Comparison of ENCODE assay signal across 30 mouse cellular contexts in the genomic region with DNA sequence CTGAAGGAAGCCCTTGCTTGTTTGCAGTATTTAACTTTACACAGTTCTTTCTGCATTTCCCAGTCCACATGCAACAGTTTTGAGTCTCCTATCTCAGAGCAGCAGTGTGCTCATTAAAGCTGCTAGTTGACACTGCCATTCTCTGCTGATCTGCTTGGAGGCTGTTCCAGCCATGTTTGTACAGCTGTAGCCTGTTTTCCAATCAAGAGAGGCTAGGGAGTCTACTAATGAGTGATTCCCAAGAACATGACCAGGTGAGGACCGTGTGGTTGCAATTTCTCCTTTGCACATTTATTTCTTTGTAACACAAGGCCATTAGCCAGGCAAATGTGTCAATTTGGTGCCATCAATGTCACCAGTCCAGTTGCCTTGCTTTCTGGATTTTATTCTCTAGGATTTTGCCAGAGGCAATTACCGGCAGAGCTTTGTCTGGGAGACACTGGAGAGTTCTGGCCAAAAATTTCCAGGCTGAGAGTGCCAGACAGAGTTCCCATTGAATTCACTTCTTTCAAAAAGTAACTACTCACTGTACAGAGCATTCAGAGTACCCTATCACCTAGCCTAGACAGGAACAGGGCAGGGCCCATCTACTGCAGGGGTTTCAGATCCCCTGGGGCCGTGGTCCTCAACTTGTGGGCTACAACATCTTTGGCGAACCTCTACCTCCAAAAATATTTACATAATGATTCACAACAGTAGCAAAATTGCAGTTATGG.
DNase-seq lines count a peak whose midpoint lies in the region; ATAC-seq and TF ChIP-seq lines count a peak whose summit lies in the region.
"Had no signal": no experiment of that assay in that cellular context is flagged by ENCODE, and none has a peak within 500 bp of the region (broad histone marks: within the 10 kb centered on the region; RNA-seq: fewer than 3 reads in every experiment).

No protein-coding gene starts in this region.

- 0 out of 2 replicates have a peak overlapping the region, but pooled peaks have one; percentile 10 for H3K27ac ChIP-seq in left cerebral cortex, adult 2 months
- no peak overlapping the region for H3K27ac ChIP-seq in embryonic facial prominence, embryonic 10.5 days (replicated peaks)
- no peak overlapping the region for H3K27ac ChIP-seq in forebrain, postnatal 0 days (ENCODE audit: low read depth, low read length)
- H3K27ac ChIP-seq: heart, embryonic 10.5 days; heart, embryonic 15.5 days; kidney, embryonic 15.5 days; layer of hippocampus, adult 2 months; limb, embryonic 10.5 days; limb, embryonic 15.5 days; liver, embryonic 13.5 days; midbrain, embryonic 15.5 days; stomach, postnatal 0 days had no signal

- no peaks in the 10 kb centered on the region for H3K9me3 ChIP-seq in embryonic facial prominence, embryonic 10.5 days
- H3K9me3 ChIP-seq in forebrain, postnatal 0 days (ENCODE audit: low read length) = no peaks in the 10 kb centered on the region
- H3K9me3 ChIP-seq: heart, embryonic 10.5 days; heart, embryonic 15.5 days; kidney, embryonic 15.5 days; limb, embryonic 10.5 days; limb, embryonic 15.5 days; liver, embryonic 13.5 days; midbrain, embryonic 15.5 days had no signal

- H3K4me3 ChIP-seq in left cerebral cortex, adult 2 months = no peak overlapping the region
- H3K4me3 ChIP-seq in embryonic facial prominence, embryonic 10.5 days = no peak overlapping the region
- H3K4me3 ChIP-seq in forebrain, postnatal 0 days (ENCODE audit: low read depth, low read length) = no peak overlapping the region
- H3K4me3 ChIP-seq: heart, embryonic 10.5 days; heart, embryonic 15.5 days; kidney, embryonic 15.5 days; layer of hippocampus, adult 2 months; limb, embryonic 10.5 days; limb, embryonic 15.5 days; liver, embryonic 13.5 days; megakaryocyte, embryonic 14.5 days; midbrain, embryonic 15.5 days had no signal

- no peak overlapping the region for H3K9ac ChIP-seq in forebrain, postnatal 0 days
- H3K9ac ChIP-seq: heart, embryonic 15.5 days; kidney, embryonic 15.5 days; limb, embryonic 15.5 days; liver, embryonic 13.5 days; midbrain, embryonic 15.5 days had no signal

- H3K36me3 ChIP-seq in embryonic facial prominence, embryonic 10.5 days (replicated peaks) = no peaks in the 10 kb centered on the region
- H3K36me3 ChIP-seq in forebrain, postnatal 0 days (ENCODE audit: insufficient read depth) = no peaks in the 10 kb centered on the region
- H3K36me3 ChIP-seq: heart, embryonic 10.5 days; heart, embryonic 15.5 days; kidney, embryonic 15.5 days; limb, embryonic 10.5 days; limb, embryonic 15.5 days; liver, embryonic 13.5 days; midbrain, embryonic 15.5 days had no signal

- H3K27me3 ChIP-seq in embryonic facial prominence, embryonic 10.5 days (replicated peaks; ENCODE audit: low read depth, poor library complexity, severe bottlenecking) = no peaks in the 10 kb centered on the region
- H3K27me3 ChIP-seq in forebrain, postnatal 0 days (ENCODE audit: insufficient read depth, low read length) = no peaks in the 10 kb centered on the region
- H3K27me3 ChIP-seq: heart, embryonic 15.5 days; kidney, embryonic 15.5 days; limb, embryonic 15.5 days; liver, embryonic 13.5 days; megakaryocyte, embryonic 14.5 days; midbrain, embryonic 15.5 days had no signal

- peak; percentile 76 for ATAC-seq in forebrain, postnatal 0 days
- ATAC-seq: activated CD4-positive, CD25-positive, alpha-beta regulatory T cell, adult 4 months; CD4-positive, CD25-positive, alpha-beta regulatory T cell, adult 4 months; hindbrain, embryonic 16.5 days; lung, postnatal 0 days; midbrain, embryonic 15.5 days had no signal

- WGBS in embryonic facial prominence, embryonic 10.5 days = 51% methylated on average over 4 of the region's 4 CpGs
- WGBS in forebrain, postnatal 0 days = 37% methylated on average over 4 of the region's 4 CpGs

- H3K4me1 ChIP-seq in embryonic facial prominence, embryonic 10.5 days = peaks cover 21% of the 10 kb centered on the region; the same call in 1 of the 2 replicates
- no peaks in the 10 kb centered on the region for H3K4me1 ChIP-seq in forebrain, postnatal 0 days (ENCODE audit: insufficient read depth)
- H3K4me1 ChIP-seq: heart, embryonic 15.5 days; kidney, embryonic 15.5 days; liver, embryonic 13.5 days; megakaryocyte, embryonic 14.5 days had no signal

- TF ChIP-seq CTCF in left cerebral cortex, adult 2 months (IDR thresholded peaks at IDR 0.05) = no peak
- TF ChIP-seq CTCF in forebrain, postnatal 0 days (IDR thresholded peaks at IDR 0.05; ENCODE audit: low read depth) = no peak

- H3K4me2 ChIP-seq in forebrain, postnatal 0 days (ENCODE audit: low read depth) = no peak overlapping the region
- H3K4me2 ChIP-seq: heart, embryonic 15.5 days; kidney, embryonic 15.5 days; limb, embryonic 15.5 days; liver, embryonic 13.5 days; midbrain, embryonic 15.5 days had no signal

- intact Hi-C loops in left cerebral cortex, adult 2 months (cut with DNase I) = loop anchor here (10.0 kb wide), 1 partner anchor 622 kb away; no protein-coding TSS in a partner anchor

- DNase-seq in left cerebral cortex, adult 2 months (ENCODE audit: extremely low spot score in 1 of 2, low spot score in 2 of 2) = no peak
- no peak for DNase-seq in left cerebral cortex, adult 9 months (ENCODE audit: low spot score in 2 of 2)
- peak; percentile 73 for DNase-seq in Muller cell, postnatal 12 days (ENCODE audit: inconsistent ontology term)
- DNase-seq in embryonic facial prominence, embryonic 10.5 days (ENCODE audit: low spot score) = peak; percentile 30
- peak; percentile 22 for DNase-seq in forebrain, postnatal 0 days
- DNase-seq in layer of hippocampus, postnatal 36 days = no peak
- DNase-seq in ovary, adult 18-20 months (ENCODE audit: low spot score) = no peak
- DNase-seq: adrenal gland, adult 2 months; adrenal gland, postnatal 36 days; cerebellum, adult 9-11 months; gastrocnemius, postnatal 10 days; kidney, adult 18-20 months; kidney, postnatal 36 days; liver, embryonic 13.5 days; lung, adult 18-20 months; lung, postnatal 4 days; right cerebral cortex, postnatal 4 days had no signal

Comparison
In these comparisons a context has a peak if more than half of its experiments do, and no peak if none do; other contexts are left out.
1. DNase-seq: peak in Muller cell, postnatal 12 days (single experiment), embryonic facial prominence, embryonic 10.5 days (single experiment) and forebrain, postnatal 0 days (single experiment); none in left cerebral cortex, adult 2 months (0 of 2), left cerebral cortex, adult 9 months (0 of 2), layer of hippocampus, postnatal 36 days (0 of 2) and ovary, adult 18-20 months (single experiment).